Mouse (Mus musculus): ENCODE data around the gene Bub1b. TPM values are rescaled to one million over a fixed set of nuclear protein-coding genes. Genes with fewer than 3 reads are reported as not detected.

Bub1b gene
- total and polyA plus RNA-seq, 2 experiments from 2014 or later: 4.2 to 7.4 TPM

DNA sequence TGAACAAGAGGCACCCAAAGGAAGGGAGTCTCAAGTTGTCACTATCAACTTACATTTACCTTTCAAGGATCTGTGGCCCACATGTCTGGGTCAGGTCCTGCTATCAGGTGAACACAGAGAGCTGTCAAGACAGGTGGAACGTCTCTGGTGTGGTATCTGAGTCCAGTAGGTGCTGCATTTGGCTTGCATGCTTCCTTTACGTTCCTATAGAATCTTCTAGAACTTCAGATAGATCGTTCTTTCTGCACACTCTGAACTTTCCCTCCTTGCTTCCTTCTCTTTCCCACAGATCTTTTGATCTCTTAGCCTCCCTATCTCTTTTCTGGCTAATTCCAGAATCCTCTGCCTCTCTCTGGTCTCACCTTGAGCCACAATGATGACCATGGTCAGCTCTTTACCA is 39.6 kb upstream of the Bub1b start:
- no peak for TF ChIP-seq CTCF (IDR thresholded peaks at IDR 0.05)
- WGBS: 92% methylated on average over 3 of the region's 3 CpGs
- H3K4me1 ChIP-seq (ENCODE audit: insufficient read depth, low read length): no peaks in the 10 kb centered on the region
- no peak overlapping the region for H3K9ac ChIP-seq (replicated peaks; ENCODE audit: low read length, poor library complexity, severe bottlenecking)
- no peak overlapping the region for H3K4me2 ChIP-seq (ENCODE audit: low read depth, low read length, poor library complexity, severe bottlenecking)
- H3K36me3 ChIP-seq (ENCODE audit: insufficient read depth, low read length): no peaks in the 10 kb centered on the region
- no peaks in the 10 kb centered on the region for H3K27me3 ChIP-seq (ENCODE audit: insufficient read depth, low read length)
- no peak overlapping the region for H3K27ac ChIP-seq (ENCODE audit: low read depth, low read length)
- no peaks in the 10 kb centered on the region for H3K9me3 ChIP-seq (ENCODE audit: low read length)
- ATAC-seq (ENCODE audit: low FRiP score) (no peak), DNase-seq (ENCODE audit: low spot score) (no peak)
- H3K4me3 ChIP-seq (ENCODE audit: low read depth, low read length): no peak overlapping the region

DNA sequence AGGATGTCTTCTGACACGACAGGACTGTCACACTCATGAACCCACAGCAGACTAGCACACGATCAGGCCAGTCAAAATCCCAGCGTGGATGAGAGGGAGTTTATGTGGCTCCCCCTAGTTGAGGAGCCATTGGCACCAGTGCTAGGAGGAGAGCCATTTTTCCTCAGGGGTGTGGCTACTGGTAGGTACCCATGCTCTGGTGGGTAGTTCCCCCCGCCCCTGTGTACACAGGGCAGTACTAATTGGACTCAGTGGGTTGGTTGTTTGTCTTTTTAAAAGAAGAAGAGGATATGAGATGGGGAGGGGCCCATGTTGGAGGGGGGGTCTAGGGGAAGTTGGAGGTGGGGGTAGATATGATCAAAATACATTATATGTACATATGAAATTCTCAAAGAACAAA is 36.0 kb upstream of the Bub1b start:
- H3K27ac ChIP-seq (ENCODE audit: low read depth, low read length): no peak overlapping the region
- ATAC-seq (ENCODE audit: low FRiP score) (no peak), DNase-seq (ENCODE audit: low spot score) (no peak)
- no peak overlapping the region for H3K9ac ChIP-seq (replicated peaks; ENCODE audit: low read length, poor library complexity, severe bottlenecking)
- no peak for TF ChIP-seq CTCF (IDR thresholded peaks at IDR 0.05)
- no peaks in the 10 kb centered on the region for H3K27me3 ChIP-seq (ENCODE audit: insufficient read depth, low read length)
- no peaks in the 10 kb centered on the region for H3K9me3 ChIP-seq (ENCODE audit: low read length)
- no peak overlapping the region for H3K4me2 ChIP-seq (ENCODE audit: low read depth, low read length, poor library complexity, severe bottlenecking)
- no peaks in the 10 kb centered on the region for H3K36me3 ChIP-seq (ENCODE audit: insufficient read depth, low read length)
- no peak overlapping the region for H3K4me3 ChIP-seq (ENCODE audit: low read depth, low read length)
- WGBS: 88% methylated on average over 4 of the region's 4 CpGs
- no peaks in the 10 kb centered on the region for H3K4me1 ChIP-seq (ENCODE audit: insufficient read depth, low read length)

DNA sequence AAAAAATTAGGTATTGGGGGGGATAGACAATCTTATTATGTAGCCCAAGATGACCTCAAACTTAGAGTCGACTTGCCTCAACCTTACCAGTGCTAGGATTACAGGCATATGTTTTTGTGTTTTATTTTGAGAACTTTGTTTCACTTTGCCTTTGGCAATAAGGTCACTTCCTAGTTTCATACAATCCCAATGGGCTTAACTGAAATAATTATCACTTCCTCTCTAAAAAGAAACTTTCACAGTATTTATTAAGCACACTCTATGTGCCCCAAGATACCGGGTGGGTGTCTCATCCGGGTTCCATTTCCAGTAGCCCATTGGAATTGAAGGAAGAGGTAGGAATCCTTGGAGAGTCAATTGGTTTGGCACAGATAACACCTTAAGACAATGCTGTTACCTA is 35.6 kb upstream of the Bub1b start:
- WGBS: 94% methylated on average over 3 of the region's 3 CpGs
- no peak overlapping the region for H3K27ac ChIP-seq (ENCODE audit: low read depth, low read length)
- H3K36me3 ChIP-seq (ENCODE audit: insufficient read depth, low read length): no peaks in the 10 kb centered on the region
- no peak for TF ChIP-seq CTCF (IDR thresholded peaks at IDR 0.05)
- no peaks in the 10 kb centered on the region for H3K9me3 ChIP-seq (ENCODE audit: low read length)
- DNase-seq (ENCODE audit: low spot score) (no peak), ATAC-seq (ENCODE audit: low FRiP score) (no peak)
- no peak overlapping the region for H3K9ac ChIP-seq (replicated peaks; ENCODE audit: low read length, poor library complexity, severe bottlenecking)
- H3K27me3 ChIP-seq (ENCODE audit: insufficient read depth, low read length): no peaks in the 10 kb centered on the region
- no peak overlapping the region for H3K4me3 ChIP-seq (ENCODE audit: low read depth, low read length)
- no peak overlapping the region for H3K4me2 ChIP-seq (ENCODE audit: low read depth, low read length, poor library complexity, severe bottlenecking)
- H3K4me1 ChIP-seq (ENCODE audit: insufficient read depth, low read length): no peaks in the 10 kb centered on the region

DNA sequence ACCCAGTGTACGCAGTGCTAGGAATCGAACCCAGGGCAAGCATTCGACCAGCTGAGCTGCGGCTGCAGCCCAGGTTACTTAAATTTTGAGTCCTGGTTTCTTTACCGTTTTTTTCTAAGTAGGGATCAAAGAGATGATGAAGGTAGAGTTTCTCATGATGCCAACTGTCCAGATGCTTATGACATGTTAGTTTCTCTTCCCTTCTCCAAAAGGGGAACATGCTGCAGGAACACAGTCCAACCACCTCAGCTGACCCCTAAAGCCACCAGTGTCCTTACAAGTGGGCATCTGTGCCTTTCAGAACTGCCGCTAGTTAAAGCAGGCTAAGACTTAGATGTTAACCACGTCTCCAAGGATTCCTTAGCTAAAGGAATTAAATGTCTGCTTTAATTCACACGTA is 30.8 kb upstream of the Bub1b start:
- Histone ChIP-seq H3K9ac (replicated peaks; ENCODE audit: low read length, poor library complexity, severe bottlenecking) (no peak overlapping the region), H3K9me3 (ENCODE audit: low read length) (no peaks in the 10 kb centered on the region), H3K4me2 (ENCODE audit: low read depth, low read length, poor library complexity, severe bottlenecking) (no peak overlapping the region), H3K36me3 (ENCODE audit: insufficient read depth, low read length) (no peaks in the 10 kb centered on the region), H3K4me1 (ENCODE audit: insufficient read depth, low read length) (no peaks in the 10 kb centered on the region), H3K27me3 (ENCODE audit: insufficient read depth, low read length) (no peaks in the 10 kb centered on the region), H3K4me3 (ENCODE audit: low read depth, low read length) (no peak overlapping the region), H3K27ac (ENCODE audit: low read depth, low read length) (no peak overlapping the region)
- TF ChIP-seq CTCF (IDR thresholded peaks at IDR 0.05): no peak
- no peak for ATAC-seq (ENCODE audit: low FRiP score)
- WGBS: 85% methylated on average over 8 of the region's 8 CpGs
- DNase-seq (ENCODE audit: low spot score): no peak

DNA sequence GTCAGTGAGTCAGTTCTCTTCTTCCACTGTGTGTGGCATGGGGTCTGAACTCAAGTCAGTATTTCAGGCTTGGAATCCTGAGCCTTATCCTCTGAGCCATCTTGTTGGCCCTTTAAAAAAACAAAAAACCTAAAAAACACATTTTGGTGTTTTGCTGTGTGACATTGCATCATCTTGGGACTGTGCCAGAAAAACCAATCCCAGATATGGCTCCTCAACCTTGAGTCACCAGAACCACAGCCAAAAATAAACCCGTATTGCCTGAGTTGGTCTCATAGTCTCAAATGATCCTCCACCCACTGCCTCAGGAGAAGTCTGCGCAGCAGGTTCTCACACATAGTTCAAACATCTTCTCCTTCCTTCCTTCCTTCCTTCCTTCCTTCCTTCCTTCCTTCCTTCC is 27.1 kb upstream of the Bub1b start:
- ATAC-seq (ENCODE audit: low FRiP score) (no peak), DNase-seq (ENCODE audit: low spot score) (no peak)
- Histone ChIP-seq H3K4me2 (ENCODE audit: low read depth, low read length, poor library complexity, severe bottlenecking) (no peak overlapping the region), H3K9ac (replicated peaks; ENCODE audit: low read length, poor library complexity, severe bottlenecking) (no peak overlapping the region), H3K9me3 (ENCODE audit: low read length) (no peaks in the 10 kb centered on the region), H3K27me3 (ENCODE audit: insufficient read depth, low read length) (no peaks in the 10 kb centered on the region), H3K36me3 (ENCODE audit: insufficient read depth, low read length) (no peaks in the 10 kb centered on the region), H3K4me1 (ENCODE audit: insufficient read depth, low read length) (no peaks in the 10 kb centered on the region), H3K4me3 (ENCODE audit: low read depth, low read length) (no peak overlapping the region), H3K27ac (ENCODE audit: low read depth, low read length) (no peak overlapping the region)
- 86% methylated on average over 2 of the region's 2 CpGs for WGBS
- TF ChIP-seq CTCF (IDR thresholded peaks at IDR 0.05): no peak

DNA sequence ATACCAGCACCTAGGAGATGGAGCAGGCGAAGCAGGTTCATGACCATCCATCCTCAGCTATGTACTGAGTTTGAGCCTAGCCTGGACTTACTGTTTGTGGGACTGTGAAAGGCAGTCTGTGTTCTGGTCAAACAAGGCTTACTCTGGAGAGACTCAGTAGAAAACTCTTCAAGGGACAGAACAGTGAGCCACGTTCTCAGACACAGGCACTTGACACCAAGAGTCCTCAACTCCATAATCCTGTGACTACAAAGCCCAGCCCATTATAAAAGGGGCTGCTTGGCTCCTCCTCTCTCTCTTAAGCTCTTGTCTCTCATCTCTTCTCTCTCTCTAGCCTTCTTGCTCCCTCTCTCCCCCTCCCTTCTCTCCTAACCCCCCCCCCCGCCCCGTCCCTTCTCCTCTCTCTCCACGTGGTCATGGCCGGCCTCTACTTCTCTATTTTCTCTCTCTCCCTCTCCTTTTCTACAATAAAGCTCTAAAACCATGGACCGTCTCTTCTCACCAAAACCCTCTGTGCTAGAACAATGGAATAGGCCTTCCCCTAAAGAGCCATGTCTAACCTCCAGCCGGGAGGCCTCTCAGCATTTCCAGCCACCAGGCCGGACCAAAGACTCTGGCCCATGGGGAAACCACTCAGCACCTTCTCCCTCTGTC is 25.7 kb upstream of the Bub1b start:
- H3K9me3 ChIP-seq (ENCODE audit: low read length): no peaks in the 10 kb centered on the region
- H3K4me1 ChIP-seq (ENCODE audit: insufficient read depth, low read length): no peaks in the 10 kb centered on the region
- H3K36me3 ChIP-seq (ENCODE audit: insufficient read depth, low read length): no peaks in the 10 kb centered on the region
- TF ChIP-seq CTCF (IDR thresholded peaks at IDR 0.05): no peak
- H3K4me3 ChIP-seq (ENCODE audit: low read depth, low read length): no peak overlapping the region
- no peak overlapping the region for H3K27ac ChIP-seq (ENCODE audit: low read depth, low read length)
- H3K27me3 ChIP-seq (ENCODE audit: insufficient read depth, low read length): no peaks in the 10 kb centered on the region
- no peak overlapping the region for H3K9ac ChIP-seq (replicated peaks; ENCODE audit: low read length, poor library complexity, severe bottlenecking)
- ATAC-seq (ENCODE audit: low FRiP score) (no peak), DNase-seq (ENCODE audit: low spot score) (no peak)
- 43% methylated on average over 9 of the region's 9 CpGs for WGBS
- no peak overlapping the region for H3K4me2 ChIP-seq (ENCODE audit: low read depth, low read length, poor library complexity, severe bottlenecking)
